Mouse (Mus musculus): ENCODE results near the gene Spsb3. TPM values are rescaled to one million over a fixed set of nuclear protein-coding genes. Genes with fewer than 3 reads are reported as not detected.
A peak's percentile ranks its signal among the peaks of the same experiment; 100 is the strongest.

The Spsb3 gene
- polyA plus RNA-seq, 1 experiment from 2014 or later = 35.0 TPM

DNA sequence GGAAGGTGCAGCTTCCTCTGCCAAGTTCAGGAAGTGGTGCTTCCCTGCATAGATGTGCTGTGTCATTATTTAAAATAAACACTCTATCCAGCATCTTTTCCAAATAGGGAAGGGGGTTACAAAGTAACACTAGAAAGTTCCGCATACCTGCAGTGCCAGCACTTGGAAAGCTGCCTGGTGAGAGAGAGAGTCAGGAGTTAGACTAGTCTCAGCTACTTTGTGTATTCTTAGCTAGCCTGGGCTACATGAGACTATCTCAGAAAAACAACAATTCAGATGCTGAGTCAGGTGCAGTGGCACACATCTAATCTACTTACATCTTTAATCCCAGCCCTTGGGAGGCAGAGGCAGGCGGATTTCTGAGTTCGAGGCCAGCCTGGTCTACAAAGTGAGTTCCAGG lies 24.7 kb upstream of the Spsb3 start:
- Histone ChIP-seq H3K9ac (ENCODE audit: low read depth, low read length) (no peak overlapping the region), H3K27ac (ENCODE audit: low read depth, low read length) (no peak overlapping the region), H3K36me3 (ENCODE audit: control insufficient read depth, insufficient read depth, low read length) (peaks cover 6% of the 10 kb centered on the region; the same call in 1 of the 2 replicates), H3K4me3 (ENCODE audit: low read depth, low read length) (no peak overlapping the region), H3K4me2 (no peak overlapping the region), H3K9me3 (ENCODE audit: control insufficient read depth, low read length) (no peaks in the 10 kb centered on the region), H3K27me3 (replicated peaks; ENCODE audit: control insufficient read depth, insufficient read depth, low read length) (no peaks in the 10 kb centered on the region), H3K4me1 (replicated peaks; ENCODE audit: control insufficient read depth, insufficient read depth, low read length) (peaks cover 12% of the 10 kb centered on the region)
- no peak for ATAC-seq (replicated peaks; ENCODE audit: low FRiP score)
- no peak for DNase-seq (ENCODE audit: low spot score)
- 91% methylated on average over 3 of the region's 3 CpGs for WGBS

DNA sequence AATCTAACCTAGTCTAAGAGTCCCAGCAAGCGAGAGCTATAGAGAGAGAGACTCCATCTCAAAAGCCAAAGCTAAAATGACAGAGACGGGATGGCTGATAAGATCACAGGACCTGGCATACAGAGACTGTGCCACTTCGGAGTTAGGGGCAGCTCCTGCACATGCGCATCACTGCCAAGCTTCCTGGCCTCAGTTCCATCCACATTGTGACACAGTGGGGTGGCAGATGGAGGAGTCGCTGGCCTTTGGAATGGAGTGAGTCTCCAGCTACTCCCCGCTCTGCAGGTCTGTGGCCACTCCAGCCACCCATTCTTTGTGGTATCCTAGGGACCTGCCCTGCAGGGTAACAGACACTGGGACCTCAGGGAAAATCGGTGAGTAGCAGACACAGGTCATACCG lies 20.7 kb upstream of the Spsb3 start, which contains the start of gene Igfals:
TSS of gene Igfals (plus strand) at position 222 of the 400 bp plus-strand sequence.
- Histone ChIP-seq H3K36me3 (ENCODE audit: control insufficient read depth, insufficient read depth, low read length) (peaks cover 5% of the 10 kb centered on the region; the same call in 1 of the 2 replicates), H3K9me3 (ENCODE audit: control insufficient read depth, low read length) (no peaks in the 10 kb centered on the region), H3K27me3 (replicated peaks; ENCODE audit: control insufficient read depth, insufficient read depth, low read length) (no peaks in the 10 kb centered on the region), H3K4me1 (replicated peaks; ENCODE audit: control insufficient read depth, insufficient read depth, low read length) (no peaks in the 10 kb centered on the region), H3K4me3 (ENCODE audit: low read depth, low read length) (no peak within 1 kb of the TSS), H3K27ac (ENCODE audit: low read depth, low read length) (no peak within 1 kb of the TSS), H3K4me2 (no peak within 1 kb of the TSS), H3K9ac (ENCODE audit: low read depth, low read length) (no peak within 1 kb of the TSS)
- ATAC-seq (replicated peaks; ENCODE audit: low FRiP score) = no peak
- DNase-seq (ENCODE audit: low spot score) = no peak
- WGBS = 86% methylated on average over 8 of the region's 8 CpGs

DNA sequence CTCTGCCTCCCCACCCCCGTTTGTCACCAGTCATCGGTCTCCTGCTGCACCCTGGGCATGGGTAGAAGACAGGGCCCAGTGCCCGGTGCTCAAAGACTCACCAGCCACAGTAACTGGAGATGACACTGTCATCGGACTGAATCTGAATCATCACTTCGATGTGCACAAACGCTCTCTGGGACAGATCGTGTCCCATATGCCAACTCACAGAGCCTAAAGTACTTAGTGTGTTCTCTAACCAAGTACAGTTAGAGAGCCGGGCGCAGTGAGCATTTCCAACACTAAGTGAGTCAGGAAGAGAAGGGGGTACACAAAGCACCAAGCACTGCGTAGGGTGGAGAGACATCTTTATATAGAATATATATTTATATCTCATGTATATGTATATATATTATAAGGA lies 18.5 kb upstream of the Spsb3 start:
- Histone ChIP-seq H3K27me3 (replicated peaks; ENCODE audit: control insufficient read depth, insufficient read depth, low read length) (no peaks in the 10 kb centered on the region), H3K27ac (ENCODE audit: low read depth, low read length) (no peak overlapping the region), H3K9ac (ENCODE audit: low read depth, low read length) (no peak overlapping the region), H3K36me3 (ENCODE audit: control insufficient read depth, insufficient read depth, low read length) (peaks cover 2% of the 10 kb centered on the region; the same call in 1 of the 2 replicates), H3K9me3 (ENCODE audit: control insufficient read depth, low read length) (no peaks in the 10 kb centered on the region), H3K4me2 (no peak overlapping the region), H3K4me3 (ENCODE audit: low read depth, low read length) (no peak overlapping the region), H3K4me1 (replicated peaks; ENCODE audit: control insufficient read depth, insufficient read depth, low read length) (no peaks in the 10 kb centered on the region)
- no peak for ATAC-seq (replicated peaks; ENCODE audit: low FRiP score)
- 93% methylated on average over 10 of the region's 10 CpGs for WGBS
- no peak for DNase-seq (ENCODE audit: low spot score)

DNA sequence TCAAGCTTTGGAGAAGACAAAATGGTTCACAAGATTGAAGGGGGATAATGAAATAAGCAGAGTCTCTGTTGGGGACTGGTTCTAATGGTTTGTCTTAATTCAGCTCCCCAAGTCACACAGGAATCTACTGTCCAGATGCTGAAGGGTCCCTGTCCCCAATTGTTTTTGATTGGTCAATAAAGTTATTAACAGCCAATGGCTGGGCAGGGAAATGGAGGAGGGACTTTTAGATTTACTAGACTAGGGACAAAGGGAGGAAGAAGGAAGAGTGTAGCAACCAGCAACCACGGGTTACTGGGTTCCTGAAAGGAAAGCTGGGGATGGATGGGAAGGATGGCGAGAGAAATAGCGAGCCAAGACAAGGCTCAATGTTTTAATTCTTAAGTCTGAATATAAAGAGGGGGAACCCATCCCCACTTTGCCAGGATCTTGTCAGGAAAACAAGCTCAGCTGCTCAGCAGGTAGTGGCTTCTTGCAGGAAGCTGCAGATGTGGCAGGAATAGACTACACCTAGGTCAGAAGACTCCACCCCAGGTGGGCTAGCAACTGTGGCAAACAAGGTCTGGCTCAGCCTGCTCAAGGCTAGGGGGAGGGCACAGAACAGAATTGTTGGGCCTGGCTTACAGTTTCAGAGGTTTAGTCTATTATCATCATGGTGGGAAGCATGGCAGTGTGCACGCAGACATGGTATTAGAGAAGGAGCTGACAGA lies 12.6 kb upstream of the Spsb3 start:
- H3K4me2 ChIP-seq = no peak overlapping the region
- H3K4me3 ChIP-seq (ENCODE audit: low read depth, low read length) = no peak overlapping the region
- whole genome bisulfite sequencing = 45% methylated on average over 4 of the region's 4 CpGs

DNA sequence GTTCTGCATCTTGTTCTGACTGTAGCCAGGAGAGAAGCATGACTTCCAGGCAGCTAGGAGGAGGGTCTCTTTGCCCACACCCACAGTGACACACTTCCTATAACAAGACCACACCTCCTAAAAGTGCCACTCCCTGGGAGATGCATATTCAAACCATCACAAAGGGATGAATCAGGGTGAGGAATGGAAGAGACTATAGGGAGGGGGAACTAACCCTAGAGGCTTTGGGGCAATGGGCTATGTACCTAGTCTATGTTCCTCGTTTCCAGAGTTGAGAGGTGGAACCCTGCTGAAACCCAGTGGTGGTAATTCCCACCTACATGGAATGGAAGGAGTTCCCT lies 12.1 kb upstream of the Spsb3 start:
- 52% methylated on average over 1 of the region's 1 CpGs for WGBS
- H3K27me3 ChIP-seq (replicated peaks; ENCODE audit: control insufficient read depth, insufficient read depth, low read length) = no peaks in the 10 kb centered on the region
- no peaks in the 10 kb centered on the region for H3K9me3 ChIP-seq (ENCODE audit: control insufficient read depth, low read length)
- DNase-seq (ENCODE audit: low spot score) (no peak), ATAC-seq (replicated peaks; ENCODE audit: low FRiP score) (no peak)
- no peak overlapping the region for H3K4me2 ChIP-seq
- no peak overlapping the region for H3K4me3 ChIP-seq (ENCODE audit: low read depth, low read length)
- 0 out of 2 replicates have a peak, but pooled peaks cover 3% of the 10 kb centered on the region for H3K4me1 ChIP-seq (replicated peaks; ENCODE audit: control insufficient read depth, insufficient read depth, low read length)
- no peak overlapping the region for H3K9ac ChIP-seq (ENCODE audit: low read depth, low read length)
- H3K27ac ChIP-seq (ENCODE audit: low read depth, low read length) = no peak overlapping the region
- H3K36me3 ChIP-seq (ENCODE audit: control insufficient read depth, insufficient read depth, low read length) = no peaks in the 10 kb centered on the region

More for the DNA sequence above, 12.6 kb upstream of the Spsb3 start:
- Histone ChIP-seq H3K9ac (ENCODE audit: low read depth, low read length) (no peak overlapping the region), H3K36me3 (ENCODE audit: control insufficient read depth, insufficient read depth, low read length) (no peaks in the 10 kb centered on the region), H3K9me3 (ENCODE audit: control insufficient read depth, low read length) (no peaks in the 10 kb centered on the region), H3K4me1 (replicated peaks; ENCODE audit: control insufficient read depth, insufficient read depth, low read length) (0 out of 2 replicates have a peak, but pooled peaks cover 3% of the 10 kb centered on the region), H3K27me3 (replicated peaks; ENCODE audit: control insufficient read depth, insufficient read depth, low read length) (no peaks in the 10 kb centered on the region), H3K27ac (ENCODE audit: low read depth, low read length) (no peak overlapping the region)
- no peak for ATAC-seq (replicated peaks; ENCODE audit: low FRiP score)
- no peak for DNase-seq (ENCODE audit: low spot score)

DNA sequence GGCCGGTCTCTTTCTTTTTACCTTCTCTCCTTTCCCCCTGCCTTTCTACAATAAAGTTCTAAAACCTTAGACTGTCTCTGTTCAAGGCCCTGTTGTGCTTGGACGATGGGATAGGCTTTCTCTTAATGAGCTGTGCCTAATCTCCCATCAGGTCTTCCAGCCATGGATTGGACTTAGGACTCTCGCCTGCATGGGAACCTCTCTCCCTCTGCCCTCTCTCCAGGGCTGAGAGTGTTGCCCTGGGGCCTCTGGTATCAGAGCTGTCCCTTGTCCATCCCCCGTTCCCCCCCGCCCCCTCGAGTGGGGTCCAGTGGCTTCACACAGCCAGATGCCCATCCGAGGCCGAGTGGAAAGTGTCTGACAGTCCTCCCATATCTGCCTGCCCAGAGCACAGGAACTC lies 11.5 kb upstream of the Spsb3 start:
- no peak overlapping the region for H3K4me3 ChIP-seq (ENCODE audit: low read depth, low read length)
- H3K4me1 ChIP-seq (replicated peaks; ENCODE audit: control insufficient read depth, insufficient read depth, low read length) = 0 out of 2 replicates have a peak, but pooled peaks cover 3% of the 10 kb centered on the region
- H3K27ac ChIP-seq (ENCODE audit: low read depth, low read length) = no peak overlapping the region
- ATAC-seq (replicated peaks; ENCODE audit: low FRiP score) = no peak
- H3K9me3 ChIP-seq (ENCODE audit: control insufficient read depth, low read length) = no peaks in the 10 kb centered on the region
- no peaks in the 10 kb centered on the region for H3K27me3 ChIP-seq (replicated peaks; ENCODE audit: control insufficient read depth, insufficient read depth, low read length)
- no peaks in the 10 kb centered on the region for H3K36me3 ChIP-seq (ENCODE audit: control insufficient read depth, insufficient read depth, low read length)
- no peak overlapping the region for H3K4me2 ChIP-seq
- 75% methylated on average over 8 of the region's 8 CpGs for WGBS
- no peak for DNase-seq (ENCODE audit: low spot score)
- H3K9ac ChIP-seq (ENCODE audit: low read depth, low read length) = no peak overlapping the region

DNA sequence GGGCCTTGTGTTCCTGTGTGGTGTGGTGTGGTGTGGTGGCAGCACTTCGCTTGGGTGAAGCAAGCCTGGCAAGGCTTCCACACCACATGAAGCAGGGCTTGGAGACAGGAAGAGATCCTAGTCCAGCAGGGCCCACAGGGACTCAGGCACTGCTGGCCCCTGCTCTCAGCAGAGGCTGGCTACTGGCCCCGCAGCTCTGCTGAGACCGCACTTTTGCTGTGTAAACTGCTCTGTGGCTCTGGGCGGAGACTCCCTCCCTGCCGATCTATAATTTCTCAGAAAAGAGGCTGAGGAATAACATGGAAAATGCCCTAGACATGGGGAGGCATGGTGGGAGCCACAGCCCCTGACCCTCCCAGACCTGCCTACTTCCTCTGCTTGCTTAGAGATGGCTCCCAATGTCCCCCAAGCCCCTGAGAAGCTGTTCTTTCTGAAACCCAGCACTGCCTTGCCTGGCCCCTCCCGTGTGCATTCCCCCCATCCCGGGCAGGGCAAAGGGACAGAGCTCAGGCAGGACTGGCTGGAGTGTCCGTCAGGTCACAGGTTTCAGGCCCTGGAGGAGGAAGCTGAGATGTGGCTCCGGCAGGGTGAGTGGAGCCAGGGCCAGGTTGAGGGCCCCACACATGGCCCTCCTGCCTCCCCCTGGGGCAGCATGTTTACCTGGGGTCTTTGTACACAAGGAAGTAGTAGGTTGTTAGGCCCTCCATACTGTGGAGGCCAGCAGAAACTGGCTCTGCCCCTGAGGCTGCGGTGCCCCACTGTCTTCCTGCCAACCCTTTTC lies 8.9 kb upstream of the Spsb3 start:
- no peaks in the 10 kb centered on the region for H3K9me3 ChIP-seq (ENCODE audit: control insufficient read depth, low read length)
- ATAC-seq (replicated peaks; ENCODE audit: low FRiP score) (peak; percentile 10; the same call in 1 of the 2 replicates), DNase-seq (ENCODE audit: low spot score) (no peak)
- peak overlapping the region; percentile 41 for H3K9ac ChIP-seq (ENCODE audit: low read depth, low read length)
- WGBS = 56% methylated on average over 10 of the region's 10 CpGs
- 0 out of 2 replicates have a peak, but pooled peaks cover 3% of the 10 kb centered on the region for H3K4me1 ChIP-seq (replicated peaks; ENCODE audit: control insufficient read depth, insufficient read depth, low read length)
- peak overlapping the region; percentile 41 for H3K4me2 ChIP-seq
- H3K4me3 ChIP-seq (ENCODE audit: low read depth, low read length) = peak overlapping the region; percentile 12; the same call in 1 of the 2 replicates
- no peaks in the 10 kb centered on the region for H3K36me3 ChIP-seq (ENCODE audit: control insufficient read depth, insufficient read depth, low read length)
- H3K27ac ChIP-seq (ENCODE audit: low read depth, low read length) = peak overlapping the region; percentile 73
- H3K27me3 ChIP-seq (replicated peaks; ENCODE audit: control insufficient read depth, insufficient read depth, low read length) = no peaks in the 10 kb centered on the region

DNA sequence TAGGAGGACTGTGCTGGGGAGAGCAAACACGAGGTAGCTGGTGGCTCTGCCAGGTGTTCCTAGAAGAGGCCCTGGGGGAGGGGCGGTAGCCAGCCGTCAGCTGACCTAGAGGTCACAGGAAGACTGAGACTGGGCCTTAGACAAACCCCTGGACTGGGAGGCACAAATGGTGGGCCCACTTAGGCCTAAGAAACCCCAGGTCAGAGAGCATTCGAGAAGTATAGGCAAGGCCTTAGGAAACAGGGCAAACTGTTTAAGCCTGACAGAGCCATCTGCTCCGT lies 8.4 kb upstream of the Spsb3 start:
- no peaks in the 10 kb centered on the region for H3K27me3 ChIP-seq (replicated peaks; ENCODE audit: control insufficient read depth, insufficient read depth, low read length)
- H3K4me3 ChIP-seq (ENCODE audit: low read depth, low read length) = peak overlapping the region; percentile 12; the same call in 1 of the 2 replicates
- H3K36me3 ChIP-seq (ENCODE audit: control insufficient read depth, insufficient read depth, low read length) = peaks cover 3% of the 10 kb centered on the region; the same call in 1 of the 2 replicates
- 37% methylated on average over 5 of the region's 5 CpGs for WGBS
- peak overlapping the region; percentile 41 for H3K4me2 ChIP-seq
- DNase-seq (ENCODE audit: low spot score) (no peak), ATAC-seq (replicated peaks; ENCODE audit: low FRiP score) (peak; percentile 32; the same call in 1 of the 2 replicates)
- H3K9ac ChIP-seq (ENCODE audit: low read depth, low read length) = peak overlapping the region; percentile 41; the same call in 1 of the 2 replicates
- 0 out of 2 replicates have a peak, but pooled peaks cover 3% of the 10 kb centered on the region for H3K4me1 ChIP-seq (replicated peaks; ENCODE audit: control insufficient read depth, insufficient read depth, low read length)
- no peaks in the 10 kb centered on the region for H3K9me3 ChIP-seq (ENCODE audit: control insufficient read depth, low read length)
- H3K27ac ChIP-seq (ENCODE audit: low read depth, low read length) = peak overlapping the region; percentile 73; the same call in 1 of the 2 replicates
